Mouse (Mus musculus) T-helper 2 cell (primary cell): ENCODE results near the gene Tex14.
"Not testable (repeated sequence)": the region's sequence is repeated elsewhere in the genome, so short reads cannot be mapped to it uniquely, and the experiment has no call there.

Experiments used
- in situ Hi-C: fragments of 300-600 bp; cut with MboI, MseI; formaldehyde crosslinking; loops from one replicate; pipeline ENCODE4 v1.15.1; 2025; ENCODE audit warnings: high pct_unique_total_duplicates

Gene Tex14

DNA sequence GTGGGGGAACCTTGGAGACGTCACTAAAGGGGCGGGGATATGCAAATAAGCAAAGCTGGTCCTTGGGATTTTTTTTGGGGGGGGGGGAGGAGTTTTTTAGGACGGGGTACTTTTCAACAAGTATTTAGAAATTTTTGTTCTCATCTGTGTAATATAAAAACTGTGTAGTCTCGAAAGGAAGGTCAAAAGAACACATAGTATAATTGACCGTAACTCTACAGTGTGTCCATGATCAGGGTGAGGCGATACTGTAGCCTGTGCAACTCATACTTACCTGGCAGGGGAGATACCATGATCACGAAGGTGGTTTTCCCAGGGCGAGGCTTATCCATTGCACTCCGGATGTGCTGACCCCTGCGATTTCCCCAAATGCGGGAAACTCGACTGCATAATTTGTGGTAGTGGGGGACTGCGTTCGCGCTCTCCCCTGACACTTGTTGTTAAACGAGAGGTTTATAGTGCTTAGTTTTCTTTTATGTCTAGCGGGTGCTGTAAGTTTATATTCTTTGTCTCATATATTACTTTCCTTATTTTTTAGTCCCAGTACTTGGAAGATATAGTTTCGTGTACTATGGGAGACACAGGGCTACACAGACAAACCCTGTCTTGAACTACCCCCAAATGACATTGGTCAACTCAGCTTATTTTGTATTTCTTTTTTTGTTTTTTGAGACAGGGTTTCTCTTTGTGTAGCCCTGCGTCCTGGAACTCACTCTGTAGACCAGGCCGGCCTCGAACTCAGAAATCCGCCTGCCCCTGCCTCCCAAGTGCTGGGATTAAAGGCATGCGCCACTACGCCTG is 21.8 kb downstream of the Tex14 start:
- in situ Hi-C loops: not testable (repeated sequence)

DNA sequence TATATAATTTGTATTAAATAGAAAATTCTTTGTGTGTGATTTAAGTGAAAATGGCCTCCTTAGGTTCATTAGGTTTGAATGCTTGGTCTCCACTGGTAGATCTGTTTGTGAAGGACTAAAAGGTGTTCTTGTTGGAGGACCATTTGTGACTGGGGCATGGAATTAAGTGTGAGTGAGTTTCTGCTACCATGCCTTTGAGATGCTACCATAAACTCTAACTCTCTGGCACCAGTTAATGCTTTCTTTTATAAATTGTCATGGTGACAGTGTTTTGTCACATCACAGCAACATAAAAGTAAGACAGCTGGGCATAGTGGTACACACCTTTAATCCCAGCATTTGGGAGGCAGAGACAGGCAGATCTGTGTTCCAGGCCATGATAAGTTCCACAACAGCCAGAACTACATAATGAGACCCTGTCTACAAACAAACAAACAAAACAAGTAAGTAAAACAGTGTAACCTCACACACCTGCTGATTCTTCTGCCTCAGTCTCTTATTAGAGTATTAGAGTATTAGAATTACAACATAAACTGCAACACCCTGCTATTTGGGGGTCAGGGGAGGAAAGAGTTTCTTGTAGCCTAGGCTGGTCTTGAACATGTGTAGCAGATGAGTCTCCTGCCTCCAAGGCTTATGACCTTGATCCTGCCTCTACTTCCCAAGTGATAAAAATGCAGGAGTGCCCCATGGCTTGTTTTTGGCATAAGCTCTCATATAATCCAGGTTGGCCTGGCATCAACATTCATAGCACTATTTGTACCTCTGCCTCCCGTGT is 22.6 kb downstream of the Tex14 start:
- in situ Hi-C loops: no loop called here

GRCm38 (mm10) chr11:87428051-87428673 is 23.3 kb downstream of the Tex14 start:
- in situ Hi-C loops: no loop called here

- in situ Hi-C loops: no loop called here
Observed at GRCm38 (mm10) chr11:87429363-87429762, 24.5 kb downstream of the Tex14 start.

DNA sequence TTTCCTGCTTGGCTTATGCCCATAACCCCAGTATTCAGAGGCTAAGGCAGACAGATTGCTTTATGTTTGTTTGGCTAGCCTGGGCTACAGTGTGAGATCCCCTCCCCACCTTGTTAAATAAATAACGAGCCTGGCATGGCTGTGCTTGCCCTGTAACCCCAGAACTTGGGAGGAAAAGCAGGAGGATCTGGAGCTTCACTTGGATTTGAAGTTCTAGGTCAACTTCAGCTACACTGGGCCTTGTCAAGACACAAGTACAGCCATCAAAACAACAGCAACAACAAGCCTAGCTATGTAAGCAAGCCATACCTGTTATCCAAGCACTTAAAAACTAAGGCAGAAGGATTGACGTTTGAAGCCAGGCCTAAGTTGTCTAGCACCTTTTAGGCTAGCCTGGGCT is 25.5 kb downstream of the Tex14 start:
- in situ Hi-C loops: no loop called here

DNA sequence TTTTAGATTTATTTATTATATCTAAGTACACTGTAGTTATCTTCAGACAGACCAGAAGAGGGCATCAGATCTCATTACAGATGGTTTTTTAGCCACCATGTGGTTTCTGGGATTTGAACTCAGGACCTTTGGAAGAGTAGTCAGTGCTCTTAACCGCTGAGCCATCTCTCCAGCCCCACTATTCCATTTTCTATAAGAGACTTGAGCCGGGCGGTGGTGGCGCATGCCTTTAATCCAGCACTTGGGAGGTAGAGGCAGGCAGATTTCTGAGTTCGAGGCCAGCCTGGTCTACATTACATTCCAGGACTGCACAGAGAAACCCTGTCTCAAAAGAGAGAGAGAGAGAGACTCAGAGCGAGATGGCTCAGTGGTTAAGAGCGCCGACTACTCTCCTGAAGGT is 26.9 kb downstream of the Tex14 start:
- in situ Hi-C loops: not testable (repeated sequence)

GRCm38 (mm10) chr11:87432447-87432846 is 27.6 kb downstream of the Tex14 start:
- in situ Hi-C loops: no loop called here

DNA sequence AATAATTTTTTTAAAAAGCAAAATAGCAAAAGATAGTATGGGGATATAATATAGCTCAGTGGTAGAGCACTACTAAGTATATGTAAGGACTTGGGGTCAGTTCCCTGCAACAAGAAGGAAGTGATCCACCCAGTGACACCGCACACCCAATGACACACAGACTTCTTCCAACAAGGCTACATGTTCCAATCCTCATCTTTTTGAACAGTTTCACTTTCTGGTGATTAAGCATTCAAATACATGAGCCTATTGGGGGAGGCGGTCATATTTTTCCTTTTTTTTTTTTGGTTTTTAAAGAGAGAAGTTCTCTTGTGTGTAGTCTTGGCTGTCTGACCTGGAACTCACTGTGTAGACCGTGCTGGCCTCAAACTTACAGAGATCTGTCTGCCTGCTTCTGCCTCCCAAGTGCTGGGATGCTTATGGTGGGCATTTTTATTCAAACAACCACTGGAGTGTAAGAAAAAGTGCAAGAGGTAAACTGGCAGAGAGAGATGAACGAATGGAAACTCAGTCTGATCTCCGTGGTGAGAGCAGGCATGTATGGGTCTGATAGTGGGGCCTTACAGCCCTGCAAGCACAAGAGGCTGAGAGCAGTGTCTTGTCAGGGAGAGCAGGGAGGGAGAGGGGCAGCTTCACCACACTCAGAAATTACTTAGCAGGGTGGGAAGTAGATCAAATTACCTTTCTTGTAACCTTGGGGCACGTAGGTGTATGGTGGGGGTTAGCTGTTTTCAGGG is 28.2 kb downstream of the Tex14 start:
- in situ Hi-C loops: no loop called here

DNA sequence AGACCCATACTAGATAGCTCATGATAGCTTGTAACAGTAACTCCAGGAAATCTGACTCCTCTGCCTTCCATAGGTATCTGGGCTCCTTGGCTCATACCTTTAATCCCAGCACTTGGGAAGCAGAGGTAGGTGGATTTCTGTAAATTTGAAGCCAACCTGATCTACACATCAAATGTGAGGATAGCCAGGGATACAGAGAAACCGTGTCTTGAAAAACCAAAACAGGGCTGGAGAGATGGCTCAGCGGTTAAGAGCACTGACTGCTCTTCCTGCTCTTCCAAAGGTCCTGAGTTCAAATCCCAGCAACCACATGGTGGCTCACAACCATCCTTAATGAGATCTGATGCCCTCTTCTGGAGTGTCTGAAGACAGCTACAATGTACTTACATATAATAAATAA is 30.2 kb downstream of the Tex14 start:
- in situ Hi-C loops: loop anchor here (5.0 kb wide), 2 partner anchors 37 to 77 kb away; no protein-coding TSS in a partner anchor

DNA sequence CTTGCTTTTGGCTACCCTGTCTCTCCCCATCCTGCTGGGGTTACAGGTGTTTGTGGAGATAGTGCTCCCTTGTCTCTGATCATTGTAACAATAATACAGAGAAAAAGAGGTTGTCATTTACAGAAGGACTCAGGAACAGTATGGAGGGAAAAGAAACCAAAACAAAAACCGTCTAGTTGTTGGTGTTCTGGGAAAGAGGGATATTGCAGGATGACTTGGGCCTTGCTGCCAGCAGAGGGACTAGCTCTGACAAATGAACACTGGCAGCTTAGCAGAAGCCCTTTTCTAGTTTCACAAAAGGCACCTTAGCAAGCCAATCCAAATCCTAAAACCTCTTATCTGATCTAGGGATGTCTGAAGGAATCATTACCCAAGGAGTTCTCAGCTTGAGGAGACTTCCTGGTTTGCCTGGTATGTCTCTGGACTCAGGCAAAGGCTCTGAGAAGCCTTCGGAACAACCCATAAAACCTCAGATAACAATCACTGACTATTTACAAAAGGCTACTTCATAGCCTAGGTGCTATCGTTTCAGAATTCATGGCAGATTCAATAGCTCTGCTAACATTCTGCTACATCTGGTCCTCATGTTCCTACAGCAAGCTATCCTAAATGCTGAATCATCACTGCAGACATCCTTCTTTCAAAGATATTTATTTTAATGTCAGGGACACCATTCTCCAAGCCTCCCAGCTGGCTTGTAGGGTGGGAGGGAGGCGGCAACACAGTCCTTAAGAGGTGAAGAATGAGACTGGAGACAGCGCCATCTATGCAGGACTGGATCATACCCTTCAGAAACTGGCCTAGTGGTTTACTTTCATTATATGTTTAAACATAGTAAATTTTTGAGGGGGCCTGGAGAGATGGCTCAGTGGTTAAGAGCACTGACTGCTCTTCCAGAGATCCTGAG is 31.7 kb downstream of the Tex14 start:
- in situ Hi-C loops: loop anchor here (5.0 kb wide), 2 partner anchors 36 to 76 kb away; no protein-coding TSS in a partner anchor

- in situ Hi-C loops: loop anchor here (5.0 kb wide), 2 partner anchors 32 to 72 kb away; no protein-coding TSS in a partner anchor
Observed at GRCm38 (mm10) chr11:87439796-87440420, 35.0 kb downstream of the Tex14 start.

DNA sequence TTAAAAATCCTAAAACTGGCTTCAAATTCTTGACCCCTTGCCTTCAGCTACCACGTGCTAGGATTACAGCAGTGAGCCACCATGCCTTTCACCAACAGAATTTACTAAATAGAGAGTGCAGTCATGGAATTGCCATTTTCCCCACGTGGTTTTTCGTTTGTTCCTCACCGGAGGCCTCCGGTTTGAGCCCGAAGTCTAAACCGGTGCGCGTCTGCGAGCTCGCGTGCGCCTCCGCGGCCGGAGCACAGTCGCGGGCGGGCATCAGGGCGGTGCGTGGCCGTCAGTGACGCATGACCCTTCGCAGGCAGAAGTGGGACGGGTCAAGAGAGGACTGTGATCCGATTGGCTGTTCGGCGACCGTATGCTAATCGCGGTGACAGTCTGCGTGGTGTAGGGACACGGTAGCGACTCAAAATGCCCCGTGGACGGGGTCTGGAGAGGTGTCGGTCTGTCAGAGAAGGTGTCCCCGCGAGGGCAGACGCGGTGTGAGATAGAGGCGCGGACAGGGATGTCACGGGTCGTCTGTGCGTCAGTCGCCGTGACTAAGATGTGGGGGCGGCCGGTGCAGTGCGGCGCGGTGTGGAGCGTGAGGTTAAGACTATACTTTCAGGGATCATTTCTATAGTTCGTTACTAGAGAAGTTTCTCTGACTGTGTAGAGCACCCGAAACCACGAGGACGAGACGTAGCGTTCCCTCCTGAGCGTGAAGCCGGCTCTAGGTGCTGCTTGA is 37.9 kb downstream of the Tex14 start:
- in situ Hi-C loops: not testable (repeated sequence)

- in situ Hi-C loops: no loop called here
Observed at GRCm38 (mm10) chr11:87443373-87443883, 38.6 kb downstream of the Tex14 start.

GRCm38 (mm10) chr11:87444056-87444455 is 39.2 kb downstream of the Tex14 start:
- in situ Hi-C loops: not testable (repeated sequence)

DNA sequence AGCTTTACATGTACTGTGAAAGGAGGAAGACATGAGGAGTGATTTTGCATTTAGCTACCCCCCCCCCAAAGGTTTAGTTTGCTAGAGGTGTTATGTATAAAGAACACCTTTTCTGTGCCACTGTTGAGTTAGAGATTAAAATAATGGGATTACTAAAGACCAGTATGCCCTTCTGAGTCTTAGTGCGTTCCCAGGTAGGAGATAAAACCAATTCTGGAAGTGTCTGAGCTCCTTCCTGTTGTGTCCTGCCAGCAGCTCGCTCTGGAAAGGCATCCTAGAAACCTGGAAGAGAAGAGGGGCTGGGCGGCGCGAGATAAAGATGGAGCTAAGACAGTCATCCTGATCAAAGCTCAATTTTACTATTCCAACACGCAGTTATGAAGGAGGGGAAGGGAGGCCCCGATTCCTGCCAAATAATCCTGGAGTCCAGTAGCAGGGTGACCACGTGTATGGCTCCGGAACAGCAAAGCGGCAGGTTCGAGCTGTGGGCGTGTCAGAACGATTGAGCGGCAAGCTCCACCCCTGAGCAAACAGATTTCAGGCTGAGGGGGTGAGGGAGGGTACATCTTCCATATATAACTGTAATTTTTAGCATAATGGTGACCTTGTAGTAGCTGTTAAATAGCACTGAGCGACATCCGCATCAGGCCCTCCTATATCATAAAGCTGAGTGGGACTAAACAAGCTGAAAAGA is 40.0 kb downstream of the Tex14 start:
- in situ Hi-C loops: no loop called here

- in situ Hi-C loops: not testable (repeated sequence)
Observed at GRCm38 (mm10) chr11:87445593-87445992, 40.7 kb downstream of the Tex14 start.

GRCm38 (mm10) chr11:87446159-87446558 is 41.3 kb downstream of the Tex14 start:
- in situ Hi-C loops: no loop called here

DNA sequence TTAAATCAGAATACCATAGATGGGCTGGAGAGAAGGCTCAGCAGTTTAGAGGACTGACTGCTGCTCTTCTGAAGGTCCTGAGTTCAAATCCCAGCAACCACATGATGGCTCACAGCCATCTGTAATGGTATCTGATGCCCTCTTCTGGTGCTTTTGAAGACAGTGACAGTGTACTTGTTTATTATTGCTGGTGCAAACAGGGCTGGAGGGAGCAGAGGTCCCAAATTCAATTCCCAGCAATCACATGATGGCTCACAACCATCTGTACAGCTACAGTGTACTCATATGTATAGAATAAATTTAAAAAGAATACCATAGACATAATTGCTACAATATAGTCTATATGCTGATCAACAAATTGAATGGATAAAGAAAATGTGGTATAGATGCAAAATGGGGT is 42.6 kb downstream of the Tex14 start:
- in situ Hi-C loops: no loop called here
